Mouse (Mus musculus): Measurements from ENCODE around the gene Cdca4. TPM values are rescaled to one million over a fixed set of nuclear protein-coding genes. Genes with fewer than 3 reads are reported as not detected.

Gene Cdca4
- polyA plus RNA-seq, 1 experiment from 2014 or later = 88.0 TPM

GRCm38 (mm10) chr12:112791026-112791425, 38.2 kb downstream of the Cdca4 start:
- Histone ChIP-seq H3K36me3 (no peaks in the 10 kb centered on the region), H3K4me3 (replicated peaks) (no peak overlapping the region), H3K27ac (no peak overlapping the region), H3K9me3 (no peaks in the 10 kb centered on the region), H3K9ac (no peak overlapping the region), H3K27me3 (replicated peaks) (no peaks in the 10 kb centered on the region), H3K4me1 (replicated peaks) (peaks cover 34% of the 10 kb centered on the region), H3K4me2 (replicated peaks) (no peak overlapping the region)
- ATAC-seq = no peak
- 71% methylated on average over 8 of the region's 8 CpGs for WGBS

GRCm38 (mm10) chr12:112774481-112774880, 54.7 kb downstream of the Cdca4 start:
- no peaks in the 10 kb centered on the region for H3K27me3 ChIP-seq (replicated peaks)
- ATAC-seq = no peak
- 91% methylated on average over 10 of the region's 10 CpGs for WGBS
- H3K4me2 ChIP-seq (replicated peaks) = no peak overlapping the region
- H3K9me3 ChIP-seq = no peaks in the 10 kb centered on the region
- H3K36me3 ChIP-seq = no peaks in the 10 kb centered on the region
- H3K4me1 ChIP-seq (replicated peaks) = 0 out of 2 replicates have a peak, but pooled peaks cover 2% of the 10 kb centered on the region
- H3K4me3 ChIP-seq (replicated peaks) = no peak overlapping the region
- no peak overlapping the region for H3K9ac ChIP-seq
- no peak overlapping the region for H3K27ac ChIP-seq

DNA sequence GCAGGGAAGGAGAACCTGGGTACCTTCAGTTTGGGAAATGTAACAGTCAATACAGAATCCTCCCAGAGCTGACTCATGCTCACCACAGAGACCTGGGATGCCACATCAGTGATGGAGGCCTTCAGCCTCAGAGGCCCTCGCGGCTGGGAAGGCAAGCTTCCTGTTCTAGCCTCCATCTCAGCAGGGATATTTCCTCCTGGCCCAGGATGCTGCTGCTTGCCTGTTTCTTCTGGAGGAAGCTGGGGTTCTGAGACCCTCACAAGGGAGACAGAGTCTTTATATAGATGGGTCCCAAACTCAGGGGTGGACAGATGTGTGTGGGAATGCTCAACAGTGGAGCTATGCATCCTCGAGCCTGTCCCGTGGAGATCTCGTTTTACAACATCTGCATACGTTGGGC, 55.2 kb downstream of the Cdca4 start:
- ATAC-seq = no peak
- Histone ChIP-seq H3K36me3 (no peaks in the 10 kb centered on the region), H3K9ac (no peak overlapping the region), H3K9me3 (no peaks in the 10 kb centered on the region), H3K27ac (no peak overlapping the region), H3K4me1 (replicated peaks) (0 out of 2 replicates have a peak, but pooled peaks cover 2% of the 10 kb centered on the region), H3K4me2 (replicated peaks) (no peak overlapping the region), H3K4me3 (replicated peaks) (no peak overlapping the region), H3K27me3 (replicated peaks) (no peaks in the 10 kb centered on the region)
- 78% methylated on average over 6 of the region's 6 CpGs for WGBS

- no peaks in the 10 kb centered on the region for H3K27me3 ChIP-seq (replicated peaks)
- H3K4me1 ChIP-seq (replicated peaks) = 0 out of 2 replicates have a peak, but pooled peaks cover 2% of the 10 kb centered on the region
- H3K9ac ChIP-seq = no peak overlapping the region
- H3K36me3 ChIP-seq = no peaks in the 10 kb centered on the region
- WGBS = 24% methylated on average over 9 of the region's 9 CpGs
- no peak overlapping the region for H3K4me2 ChIP-seq (replicated peaks)
- no peak for ATAC-seq
- H3K9me3 ChIP-seq = no peaks in the 10 kb centered on the region
- H3K27ac ChIP-seq = no peak overlapping the region
- H3K4me3 ChIP-seq (replicated peaks) = no peak overlapping the region
Observed at GRCm38 (mm10) chr12:112773366-112773765, 55.9 kb downstream of the Cdca4 start.

GRCm38 (mm10) chr12:112772306-112772705, 56.9 kb downstream of the Cdca4 start:
- Histone ChIP-seq H3K27me3 (replicated peaks) (no peaks in the 10 kb centered on the region), H3K4me1 (replicated peaks) (0 out of 2 replicates have a peak, but pooled peaks cover 2% of the 10 kb centered on the region), H3K4me2 (replicated peaks) (no peak overlapping the region), H3K9ac (no peak overlapping the region), H3K9me3 (no peaks in the 10 kb centered on the region), H3K36me3 (no peaks in the 10 kb centered on the region), H3K27ac (no peak overlapping the region), H3K4me3 (replicated peaks) (no peak overlapping the region)
- ATAC-seq = no peak
- 89% methylated on average over 14 of the region's 14 CpGs for WGBS

GRCm38 (mm10) chr12:112770396-112770795, 58.8 kb downstream of the Cdca4 start:
- no peak overlapping the region for H3K4me3 ChIP-seq (replicated peaks)
- WGBS = 81% methylated on average over 4 of the region's 4 CpGs
- no peaks in the 10 kb centered on the region for H3K9me3 ChIP-seq
- 0 out of 2 replicates have a peak, but pooled peaks cover 2% of the 10 kb centered on the region for H3K4me1 ChIP-seq (replicated peaks)
- H3K27ac ChIP-seq = no peak overlapping the region
- no peaks in the 10 kb centered on the region for H3K36me3 ChIP-seq
- H3K4me2 ChIP-seq (replicated peaks) = no peak overlapping the region
- H3K27me3 ChIP-seq (replicated peaks) = no peaks in the 10 kb centered on the region
- no peak for ATAC-seq
- H3K9ac ChIP-seq = no peak overlapping the region

Other genes starting within 250 kb of the Cdca4 start
- gene Inf2, start 240.6 kb downstream of the Cdca4 start, polyA plus RNA-seq (2015; fragmentation: Nextera tagmentation; extraction: Ambion mirVana) = 2.5 and 2.8 TPM in 2 replicates
- gene Adssl1, start 209.4 kb downstream of the Cdca4 start, polyA plus RNA-seq (2015; fragmentation: Nextera tagmentation; extraction: Ambion mirVana) = 2.1 and 2.8 TPM in 2 replicates
- gene Siva1, start 184.7 kb downstream of the Cdca4 start, polyA plus RNA-seq (2015; fragmentation: Nextera tagmentation; extraction: Ambion mirVana) = 183 and 225 TPM in 2 replicates
- gene Akt1, start 154.5 kb downstream of the Cdca4 start, polyA plus RNA-seq (2015; fragmentation: Nextera tagmentation; extraction: Ambion mirVana) = 128 and 141 TPM in 2 replicates
- 7.5 and 10.3 TPM in 2 replicates for gene Zbtb42, start 150.6 kb downstream of the Cdca4 start, polyA plus RNA-seq (2015; fragmentation: Nextera tagmentation; extraction: Ambion mirVana)
- 20.1 and 22.4 TPM in 2 replicates for gene Cep170b, start 109.0 kb downstream of the Cdca4 start, polyA plus RNA-seq (2015; fragmentation: Nextera tagmentation; extraction: Ambion mirVana)
- gene Pld4, start 68.8 kb downstream of the Cdca4 start, polyA plus RNA-seq (2015; fragmentation: Nextera tagmentation; extraction: Ambion mirVana) = 11.6 and 12.6 TPM in 2 replicates
- gene Ahnak2, start 26.8 kb downstream of the Cdca4 start, polyA plus RNA-seq (2015; fragmentation: Nextera tagmentation; extraction: Ambion mirVana) = 2.3 and 3.0 TPM in 2 replicates
- gene Clba1, start 20.5 kb downstream of the Cdca4 start, polyA plus RNA-seq (2015; fragmentation: Nextera tagmentation; extraction: Ambion mirVana) = 3.7 and 4.6 TPM in 2 replicates
- gene Gpr132, start 38.8 kb upstream of the Cdca4 start, polyA plus RNA-seq (2015; fragmentation: Nextera tagmentation; extraction: Ambion mirVana) = 0.24 and 0.40 TPM in 2 replicates
- 3.7 and 4.1 TPM in 2 replicates for gene Jag2, start 100.4 kb upstream of the Cdca4 start, polyA plus RNA-seq (2015; fragmentation: Nextera tagmentation; extraction: Ambion mirVana)
- gene Nudt14, start 112.7 kb upstream of the Cdca4 start, polyA plus RNA-seq (2015; fragmentation: Nextera tagmentation; extraction: Ambion mirVana) = 91.3 and 94.7 TPM in 2 replicates
- 19.5 and 22.4 TPM in 2 replicates for gene Btbd6, start 147.1 kb upstream of the Cdca4 start, polyA plus RNA-seq (2015; fragmentation: Nextera tagmentation; extraction: Ambion mirVana)
- 45.8 and 49.8 TPM in 2 replicates for gene Brf1, start 171.3 kb upstream of the Cdca4 start, polyA plus RNA-seq (2015; fragmentation: Nextera tagmentation; extraction: Ambion mirVana)
- 11.7 and 12.1 TPM in 2 replicates for gene Pacs2, start 185.1 kb upstream of the Cdca4 start, polyA plus RNA-seq (2015; fragmentation: Nextera tagmentation; extraction: Ambion mirVana)
- gene Tex22, start 245.1 kb upstream of the Cdca4 start, polyA plus RNA-seq (2015; fragmentation: Nextera tagmentation; extraction: Ambion mirVana) = not detected in 2 replicates